Mouse (Mus musculus) liver, embryonic 16.5 days (tissue): ENCODE measurements around the gene Rnf32. TPM values are rescaled to one million over a fixed set of nuclear protein-coding genes. Genes with fewer than 3 reads are reported as not detected.

Experiments used
- ATAC-seq: fragments of 200-750 bp; cut with Nextera tagmentation; 2 replicates; pipeline ENCODE4 v1.8.0; 2017; ENCODE audit warnings: low read depth, mild to moderate bottlenecking, moderate number of reproducible peaks, moderate library complexity
- H3K27ac ChIP-seq: fragments of 300-500 bp; sonication (generic); 2 replicates; pipeline ENCODE4 v1.5.1; 2014; ENCODE audit warnings: mild to moderate bottlenecking, low read length
- H3K27me3 ChIP-seq: fragments of 300-500 bp; sonication (generic); 2 replicates; pipeline ENCODE4 v1.6.1; 2014; ENCODE audit warnings: low read depth, low read length, mixed read lengths; ENCODE audit not compliant: control insufficient read depth, insufficient read depth
- H3K36me3 ChIP-seq: fragments of 300-500 bp; sonication (generic); 2 replicates; pipeline ENCODE4 v1.6.1; 2014; ENCODE audit warnings: mild to moderate bottlenecking; ENCODE audit not compliant: control insufficient read depth, insufficient read depth
- H3K4me1 ChIP-seq: fragments of 300-500 bp; sonication (generic); 2 replicates; pipeline ENCODE4 v1.6.1; 2014; ENCODE audit warnings: low read depth, low read length, mixed read lengths; ENCODE audit not compliant: control insufficient read depth
- H3K4me2 ChIP-seq: fragments of 300-500 bp; sonication (generic); 2 replicates; pipeline ENCODE4 v1.6.1; 2014; ENCODE audit warnings: low read depth, low read length, mixed read lengths
- H3K4me3 ChIP-seq: fragments of 300-500 bp; sonication (generic); 2 replicates; pipeline ENCODE4 v1.5.1; 2014; ENCODE audit warnings: low read depth, mild to moderate bottlenecking, low read length
- H3K9ac ChIP-seq: fragments of 300-500 bp; sonication (generic); 2 replicates; pipeline ENCODE4 v1.6.1; 2014; ENCODE audit warnings: low read depth, low read length
- H3K9me3 ChIP-seq: fragments of 300-500 bp; sonication (generic); replicated peaks from 2 replicates; pipeline ENCODE4 v1.6.1; 2016; ENCODE audit warnings: low read length; ENCODE audit not compliant: control insufficient read depth
- WGBS: fragments of 180-500 bp; shearing (Covaris S2); extraction: QIAGEN DNeasy Blood & Tissue Kit; methylation state at CpG from one replicate; pipeline ENCODE4 v1.1.7; 2014; ENCODE audit not compliant: insufficient replicate concordance; 5-methylcytosine and 5-hydroxymethylcytosine counted together
- polyA plus RNA-seq: library from polyadenylated mRNA; unstranded; fragments of >200 nt; fragmentation: Nextera tagmentation; extraction: Ambion mirVana; gene quantifications from 2 replicates; pipeline ENCODE4 v1.2.1, GENCODE M21; 2015

The Rnf32 gene
- polyA plus RNA-seq, 1 experiment from 2014 or later: 0.11 TPM

GRCm38 (mm10) chr5:29197187-29197586 lies 1.4 kb downstream of the Rnf32 start:
- no peak overlapping the region for H3K4me3 ChIP-seq
- no peak overlapping the region for H3K4me2 ChIP-seq
- H3K36me3 ChIP-seq: no peaks in the 10 kb centered on the region
- peaks cover 17% of the 10 kb centered on the region for H3K27me3 ChIP-seq
- H3K9ac ChIP-seq: no peak overlapping the region
- H3K27ac ChIP-seq: no peak overlapping the region
- WGBS: 70% methylated on average over 4 of the region's 4 CpGs
- no peak for ATAC-seq
- no peaks in the 10 kb centered on the region for H3K9me3 ChIP-seq
- no peaks in the 10 kb centered on the region; the same call in 1 of the 2 replicates for H3K4me1 ChIP-seq

DNA sequence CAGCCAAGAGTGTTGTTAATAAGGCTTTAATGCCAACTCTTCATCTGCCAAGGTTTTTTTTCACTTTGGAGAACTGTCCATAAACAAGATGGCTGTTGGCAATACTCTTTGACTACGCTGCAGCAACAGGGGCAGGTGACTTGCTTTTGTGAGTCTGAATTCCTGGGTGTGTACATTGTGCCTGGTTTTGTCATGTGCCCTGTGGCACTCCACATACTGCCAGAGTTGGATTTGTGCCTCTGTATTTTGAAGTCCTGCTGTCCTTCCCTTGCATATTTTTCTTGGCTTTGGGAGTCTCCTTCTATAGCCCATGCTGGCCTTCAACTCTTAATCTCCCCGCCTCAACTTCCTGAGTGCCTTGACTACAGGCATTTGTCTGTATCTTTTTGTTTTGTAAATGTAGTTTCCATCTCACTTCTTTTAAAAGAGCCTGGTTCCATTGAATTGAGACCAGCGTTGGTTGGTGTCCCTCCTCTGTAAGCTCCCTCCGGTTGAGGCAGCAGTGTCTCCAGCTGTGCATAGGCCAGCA lies 3.2 kb downstream of the Rnf32 start:
- Histone ChIP-seq H3K27ac (no peak overlapping the region), H3K4me2 (no peak overlapping the region), H3K27me3 (peaks cover 17% of the 10 kb centered on the region), H3K9ac (no peak overlapping the region), H3K9me3 (no peaks in the 10 kb centered on the region), H3K36me3 (no peaks in the 10 kb centered on the region), H3K4me1 (no peaks in the 10 kb centered on the region; the same call in 1 of the 2 replicates), H3K4me3 (no peak overlapping the region)
- ATAC-seq: no peak
- WGBS: 63% methylated on average over 4 of the region's 4 CpGs

DNA sequence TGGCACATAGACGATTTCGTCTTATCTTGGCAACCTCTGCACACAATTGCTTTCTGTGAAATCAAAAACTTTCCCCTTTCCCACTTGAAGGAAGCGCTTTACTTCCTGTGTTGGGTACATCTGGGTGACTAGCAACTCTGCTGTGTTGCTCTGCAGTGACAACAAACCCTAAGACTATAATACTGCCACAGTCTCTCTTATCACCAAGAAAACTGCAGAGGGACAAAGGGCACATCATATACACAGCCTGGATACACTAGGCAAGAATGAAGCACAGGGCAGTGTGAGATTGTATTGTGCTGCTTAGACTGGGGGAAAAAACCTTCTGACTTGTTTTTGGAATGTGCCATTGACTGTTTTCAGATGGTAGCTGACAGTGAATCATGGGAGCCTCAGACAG lies 4.1 kb downstream of the Rnf32 start:
- H3K36me3 ChIP-seq: no peaks in the 10 kb centered on the region
- ATAC-seq: no peak

DNA sequence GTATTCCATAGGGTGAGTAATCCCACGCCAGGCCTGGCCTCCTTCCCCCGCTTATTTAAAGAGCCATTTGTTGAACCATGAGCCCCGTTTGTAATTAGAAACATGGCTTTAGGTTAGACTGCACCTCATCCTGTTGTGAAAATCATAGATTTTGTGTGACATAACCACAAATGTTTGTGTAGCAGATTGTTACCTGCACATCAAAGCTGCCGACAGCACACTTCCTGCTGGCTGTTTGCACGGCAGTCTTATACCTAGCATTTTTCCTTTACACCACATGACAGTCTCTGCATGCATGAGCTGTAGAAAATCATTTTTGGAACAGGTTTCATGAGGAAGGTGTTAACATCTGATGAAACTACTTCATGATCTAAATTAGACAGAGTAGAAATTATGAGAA lies 9.9 kb downstream of the Rnf32 start:
- H3K27ac ChIP-seq: no peak overlapping the region
- H3K4me1 ChIP-seq: no peaks in the 10 kb centered on the region
- no peaks in the 10 kb centered on the region for H3K27me3 ChIP-seq
- H3K4me3 ChIP-seq: no peak overlapping the region
- no peaks in the 10 kb centered on the region for H3K9me3 ChIP-seq
- no peak overlapping the region for H3K9ac ChIP-seq
- H3K36me3 ChIP-seq: no peaks in the 10 kb centered on the region
- 59% methylated on average over 5 of the region's 5 CpGs for WGBS
- ATAC-seq: no peak
- no peak overlapping the region for H3K4me2 ChIP-seq

More for the DNA sequence above, 4.1 kb downstream of the Rnf32 start:
- H3K4me1 ChIP-seq: no peaks in the 10 kb centered on the region; the same call in 1 of the 2 replicates
- no peak overlapping the region for H3K9ac ChIP-seq
- no peak overlapping the region for H3K4me2 ChIP-seq
- H3K27me3 ChIP-seq: peaks cover 17% of the 10 kb centered on the region
- H3K4me3 ChIP-seq: no peak overlapping the region
- no peaks in the 10 kb centered on the region for H3K9me3 ChIP-seq
- 37% methylated on average over 3 of the region's 3 CpGs for WGBS
- no peak overlapping the region for H3K27ac ChIP-seq

- no peaks in the 10 kb centered on the region for H3K4me1 ChIP-seq
- H3K27me3 ChIP-seq: no peaks in the 10 kb centered on the region
- WGBS: 45% methylated on average over 4 of the region's 4 CpGs
- H3K4me2 ChIP-seq: no peak overlapping the region
- no peaks in the 10 kb centered on the region for H3K9me3 ChIP-seq
- no peak overlapping the region for H3K4me3 ChIP-seq
- H3K27ac ChIP-seq: no peak overlapping the region
- ATAC-seq: no peak
- H3K9ac ChIP-seq: no peak overlapping the region
- H3K36me3 ChIP-seq: no peaks in the 10 kb centered on the region
Measured at GRCm38 (mm10) chr5:29211980-29212555, 16.3 kb downstream of the Rnf32 start.

DNA sequence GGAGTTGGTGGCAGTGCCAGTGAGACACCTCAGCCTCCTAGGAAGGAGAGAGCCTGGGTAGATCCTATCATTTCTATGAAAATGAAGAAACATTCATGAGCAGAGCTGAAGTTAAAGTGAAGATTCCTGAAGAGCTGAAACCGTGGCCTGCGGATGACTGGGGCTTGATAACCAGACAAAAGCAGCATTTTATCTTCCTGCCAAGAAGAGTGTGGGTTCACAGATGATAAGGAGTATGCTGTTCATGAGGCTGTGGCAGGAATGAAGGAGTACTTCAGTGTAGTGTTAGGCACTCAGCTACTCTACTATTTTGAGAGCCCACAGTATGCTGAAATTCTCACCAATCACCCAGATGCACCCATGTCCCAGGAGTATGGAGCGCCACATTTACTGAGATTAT lies 22.2 kb downstream of the Rnf32 start:
- no peak overlapping the region for H3K27ac ChIP-seq
- H3K4me3 ChIP-seq: no peak overlapping the region
- no peak overlapping the region for H3K4me2 ChIP-seq
- WGBS: 35% methylated on average over 3 of the region's 3 CpGs
- no peaks in the 10 kb centered on the region for H3K27me3 ChIP-seq
- ATAC-seq: peak; percentile 89
- H3K36me3 ChIP-seq: no peaks in the 10 kb centered on the region
- H3K9me3 ChIP-seq: no peaks in the 10 kb centered on the region
- H3K4me1 ChIP-seq: peaks cover 3% of the 10 kb centered on the region; the same call in 1 of the 2 replicates
- no peak overlapping the region for H3K9ac ChIP-seq

DNA sequence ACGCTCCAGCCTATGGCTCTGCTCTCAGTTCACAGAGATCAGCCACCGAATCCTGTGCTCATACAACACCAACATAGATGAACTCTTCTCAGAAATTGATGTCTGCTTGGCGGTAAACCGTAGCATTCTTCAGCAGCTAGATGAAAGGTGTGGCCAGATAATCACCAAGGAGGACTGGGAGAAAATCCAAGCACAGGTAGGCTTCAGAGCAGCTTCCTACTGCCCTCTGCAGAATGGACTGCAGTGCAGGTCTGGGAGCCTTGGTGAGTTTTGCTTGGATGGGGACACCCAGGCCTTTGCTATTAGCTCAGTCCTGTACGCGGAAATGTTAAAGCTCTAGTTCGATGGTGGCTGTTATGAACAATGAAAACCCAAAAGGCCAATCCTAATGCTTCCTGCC lies 28.3 kb downstream of the Rnf32 start:
- WGBS: 76% methylated on average over 7 of the region's 7 CpGs
- no peaks in the 10 kb centered on the region for H3K27me3 ChIP-seq
- no peaks in the 10 kb centered on the region for H3K4me1 ChIP-seq
- H3K27ac ChIP-seq: no peak overlapping the region
- H3K9me3 ChIP-seq: no peaks in the 10 kb centered on the region
- H3K4me3 ChIP-seq: no peak overlapping the region
- no peak for ATAC-seq
- no peaks in the 10 kb centered on the region for H3K36me3 ChIP-seq
- H3K9ac ChIP-seq: no peak overlapping the region
- no peak overlapping the region for H3K4me2 ChIP-seq

DNA sequence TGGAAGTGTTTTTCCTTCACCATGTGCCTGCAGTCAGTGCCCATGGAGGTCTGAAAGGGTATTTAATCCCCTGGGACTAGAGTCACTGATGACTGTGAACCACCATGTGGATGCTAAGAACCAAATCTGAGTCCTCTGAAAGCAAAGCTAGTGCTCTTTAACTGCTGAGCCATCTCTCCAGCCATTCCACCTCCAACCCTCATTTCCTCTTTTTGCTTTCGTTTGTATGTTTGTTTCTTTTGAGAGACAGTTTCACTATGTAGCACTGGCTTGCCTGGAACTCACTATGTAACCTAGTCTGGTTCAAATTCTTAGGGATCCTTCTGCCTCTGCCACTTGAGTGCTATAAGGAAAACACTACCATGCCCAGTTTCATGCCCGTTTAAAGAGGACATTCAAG lies 34.7 kb downstream of the Rnf32 start:
- H3K4me3 ChIP-seq: no peak overlapping the region
- no peak for ATAC-seq
- 41% methylated on average over 2 of the region's 2 CpGs for WGBS

DNA sequence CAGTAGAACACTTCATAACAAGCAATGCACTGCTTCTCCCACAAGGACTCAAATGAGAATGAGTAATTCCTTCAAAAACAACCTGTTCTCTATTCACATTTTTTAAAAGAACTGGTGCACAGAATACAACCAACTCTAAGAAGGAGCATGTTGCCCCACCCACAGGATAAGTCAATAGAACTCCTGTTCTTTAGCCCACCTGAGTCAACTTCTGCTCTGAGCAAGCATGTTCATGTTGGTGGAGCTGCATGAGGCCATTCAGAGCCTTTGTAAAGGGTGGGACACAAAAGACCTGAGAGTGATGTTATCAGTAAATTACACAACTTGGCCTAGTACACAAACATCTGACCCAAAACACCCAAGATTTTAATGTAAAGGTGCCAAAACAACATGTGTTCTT lies 42.6 kb downstream of the Rnf32 start:
- H3K4me1 ChIP-seq: no peaks in the 10 kb centered on the region
- H3K27ac ChIP-seq: no peak overlapping the region
- H3K9me3 ChIP-seq: no peaks in the 10 kb centered on the region
- H3K9ac ChIP-seq: no peak overlapping the region
- H3K4me2 ChIP-seq: no peak overlapping the region
- no peak for ATAC-seq
- no peaks in the 10 kb centered on the region for H3K36me3 ChIP-seq
- no peaks in the 10 kb centered on the region for H3K27me3 ChIP-seq
- no peak overlapping the region for H3K4me3 ChIP-seq

More for the DNA sequence above, 34.7 kb downstream of the Rnf32 start:
- no peak overlapping the region for H3K27ac ChIP-seq
- H3K36me3 ChIP-seq: no peaks in the 10 kb centered on the region
- H3K4me2 ChIP-seq: no peak overlapping the region
- no peaks in the 10 kb centered on the region for H3K9me3 ChIP-seq
- H3K9ac ChIP-seq: no peak overlapping the region
- no peaks in the 10 kb centered on the region for H3K27me3 ChIP-seq
- H3K4me1 ChIP-seq: no peaks in the 10 kb centered on the region
